Mouse (Mus musculus): ENCODE measurements at regions not wholly inside any gene's neighbourhood (a gene's known extent, or its start where the extent isn't known, plus 50 kb on each side); places are given as distances from the start of the nearest gene placed in this dataset.

- no peak for TF ChIP-seq CTCF (IDR thresholded peaks at IDR 0.05; ENCODE audit: control insufficient read depth, insufficient read depth, insufficient read length)
- TF ChIP-seq USF1 (IDR thresholded peaks at IDR 0.05; ENCODE audit: low read depth), result no peak
- no peak for TF ChIP-seq FOSL1 (IDR thresholded peaks at IDR 0.05; ENCODE audit: insufficient read depth, low read length, poor library complexity, severe bottlenecking)
- no peak for TF ChIP-seq MAX (IDR thresholded peaks at IDR 0.05)
Measured at GRCm38 (mm10) chr4:35284611-35285010, 58.6 kb upstream of the C9orf72 start.
